ENCODE assay signal across 25 mouse cellular contexts in genomic region chr5:120718600-120719378, GRCm38 (mm10). TPM values are rescaled to one million over a fixed set of nuclear protein-coding genes. Genes with fewer than 3 reads are reported as not detected.
A peak's percentile ranks its signal among the peaks of the same experiment; 100 is the strongest.
DNase-seq lines count a peak whose midpoint lies in the region; ATAC-seq and TF ChIP-seq lines count a peak whose summit lies in the region.
"Had no signal": no experiment of that assay in that cellular context is flagged by ENCODE, and none has a peak within 500 bp of the region (broad histone marks: within the 10 kb centered on the region; RNA-seq: fewer than 3 reads in every experiment).

No protein-coding gene starts in this region.

- no peak for TF ChIP-seq EP300 in liver, embryonic 14.5 days (IDR thresholded peaks at IDR 0.05; ENCODE audit: low read depth)

- no peak overlapping the region for H3K4me3 ChIP-seq in hindbrain, postnatal 0 days (ENCODE audit: low read length)
- no peak overlapping the region for H3K4me3 ChIP-seq in hindbrain, embryonic 10.5 days
- H3K4me3 ChIP-seq in liver, embryonic 14.5 days (ENCODE audit: insufficient read depth in 1 of 2, low read depth in 2 of 2, low read length in 2 of 2) = no peak overlapping the region
- no peak overlapping the region for H3K4me3 ChIP-seq in E14TG2a.4 (replicated peaks; ENCODE audit: low read length)
- H3K4me3 ChIP-seq in G1E (ENCODE audit: low read depth, low read length) = no peak overlapping the region
- H3K4me3 ChIP-seq: forebrain, embryonic 10.5 days; limb, embryonic 15.5 days; midbrain, embryonic 13.5 days; neural tube, embryonic 15.5 days had no signal

- no peaks in the 10 kb centered on the region for H3K4me1 ChIP-seq in hindbrain, postnatal 0 days (ENCODE audit: insufficient read depth, low read length)
- peaks cover 19% of the 10 kb centered on the region for H3K4me1 ChIP-seq in hindbrain, embryonic 10.5 days (replicated peaks)
- H3K4me1 ChIP-seq in liver, embryonic 14.5 days (replicated peaks; ENCODE audit: control insufficient read depth in 2 of 2, insufficient read depth in 2 of 2, low read length in 1 of 2) = no peaks in the 10 kb centered on the region
- H3K4me1 ChIP-seq in E14TG2a.4 (replicated peaks; ENCODE audit: low read depth, low read length) (peaks cover 54% of the 10 kb centered on the region), G1E (ENCODE audit: insufficient read depth, low read depth, low read length) (peaks cover 21% of the 10 kb centered on the region)
- H3K4me1 ChIP-seq: limb, embryonic 15.5 days; midbrain, embryonic 13.5 days had no signal

- no peaks in the 10 kb centered on the region for H3K36me3 ChIP-seq in hindbrain, postnatal 0 days (ENCODE audit: insufficient read depth, low read length)
- H3K36me3 ChIP-seq in hindbrain, embryonic 10.5 days = no peaks in the 10 kb centered on the region
- no peaks in the 10 kb centered on the region for H3K36me3 ChIP-seq in liver, embryonic 14.5 days (replicated peaks; ENCODE audit: control insufficient read depth, insufficient read depth, low read depth)
- H3K36me3 ChIP-seq in E14TG2a.4 (ENCODE audit: insufficient read depth, low read length) (no peaks in the 10 kb centered on the region), G1E (replicated peaks) (no peaks in the 10 kb centered on the region)
- H3K36me3 ChIP-seq: forebrain, embryonic 10.5 days; limb, embryonic 15.5 days; midbrain, embryonic 13.5 days; neural tube, embryonic 15.5 days had no signal

- no peak for ATAC-seq in hindbrain, postnatal 0 days
- no peak for ATAC-seq in liver, embryonic 14.5 days (ENCODE audit: insufficient read depth)
- no peak for ATAC-seq in G1E (ENCODE audit: extremely low read depth, insufficient number of reproducible peaks, low FRiP score, poor library complexity, severe bottlenecking)
- ATAC-seq: inflammation-experienced regulatory T-cells, adult 6 months; midbrain, embryonic 13.5 days had no signal

- no peak for DNase-seq in hindbrain, postnatal 0 days (ENCODE audit: low spot score)
- no peak for DNase-seq in hindbrain, embryonic 10.5 days (ENCODE audit: low spot score)
- DNase-seq in liver, embryonic 14.5 days (ENCODE audit: low read depth in 3 of 3, low spot score in 3 of 3) = no peak
- DNase-seq in liver = no peak
- no peak for DNase-seq in G1E (ENCODE audit: low spot score)
- DNase-seq in cerebellum, postnatal 10 days = no peak
- DNase-seq in thymus, postnatal 4 days = no peak
- DNase-seq: adrenal gland, postnatal 25 days; B cell, adult 2 months; cerebellum, adult 11-12 months; cerebellum, postnatal 25 days; gastrocnemius, postnatal 10 days; kidney, adult 8-10 months; right cerebral cortex, postnatal 4 days; thymus, postnatal 36 days had no signal

- H3K27ac ChIP-seq in hindbrain, postnatal 0 days = no peak overlapping the region
- H3K27ac ChIP-seq in hindbrain, embryonic 10.5 days = no peak overlapping the region
- no peak overlapping the region for H3K27ac ChIP-seq in liver, embryonic 14.5 days
- H3K27ac ChIP-seq: forebrain, embryonic 10.5 days; limb, embryonic 15.5 days; midbrain, embryonic 13.5 days; neural tube, embryonic 15.5 days had no signal

- no peaks in the 10 kb centered on the region for H3K9me3 ChIP-seq in hindbrain, postnatal 0 days (ENCODE audit: low read length)
- H3K9me3 ChIP-seq in hindbrain, embryonic 10.5 days = 0 out of 2 replicates have a peak, but pooled peaks cover 6% of the 10 kb centered on the region
- H3K9me3 ChIP-seq in liver, embryonic 14.5 days (ENCODE audit: control insufficient read depth, low read length) = no peaks in the 10 kb centered on the region
- H3K9me3 ChIP-seq in E14TG2a.4 (ENCODE audit: low read length) (peaks cover 10% of the 10 kb centered on the region), G1E (replicated peaks) (peaks cover 6% of the 10 kb centered on the region; the same call in 1 of the 2 replicates)
- H3K9me3 ChIP-seq: forebrain, embryonic 10.5 days; limb, embryonic 15.5 days; midbrain, embryonic 13.5 days; neural tube, embryonic 15.5 days had no signal

- 52% methylated on average over 14 of the region's 15 CpGs for WGBS in hindbrain, postnatal 0 days
- 54% methylated on average over 15 of the region's 15 CpGs for WGBS in hindbrain, embryonic 10.5 days
- WGBS in liver, embryonic 14.5 days (ENCODE audit: insufficient replicate concordance) = 47% methylated on average over 13 of the region's 15 CpGs

- H3K27me3 ChIP-seq in hindbrain, postnatal 0 days (ENCODE audit: insufficient read depth, low read length) = no peaks in the 10 kb centered on the region
- peaks cover 31% of the 10 kb centered on the region for H3K27me3 ChIP-seq in hindbrain, embryonic 10.5 days (ENCODE audit: insufficient read depth, poor library complexity, severe bottlenecking)
- peaks cover 2% of the 10 kb centered on the region; the same call in 1 of the 2 replicates for H3K27me3 ChIP-seq in liver, embryonic 14.5 days (ENCODE audit: control insufficient read depth, insufficient read depth, low read length)
- H3K27me3 ChIP-seq in E14TG2a.4 (ENCODE audit: insufficient read depth, low read length) (peaks cover 17% of the 10 kb centered on the region), G1E (ENCODE audit: insufficient read depth, low read length) (peaks cover 26% of the 10 kb centered on the region)
- H3K27me3 ChIP-seq: Patski had no signal

- no peak overlapping the region for H3K9ac ChIP-seq in hindbrain, postnatal 0 days (replicated peaks; ENCODE audit: low read length)
- no peak overlapping the region for H3K9ac ChIP-seq in liver, embryonic 14.5 days (replicated peaks)
- H3K9ac ChIP-seq: limb, embryonic 15.5 days; midbrain, embryonic 13.5 days; neural tube, embryonic 15.5 days had no signal

- no peak overlapping the region for H3K4me2 ChIP-seq in hindbrain, postnatal 0 days (ENCODE audit: low read depth, low read length)
- no peak overlapping the region for H3K4me2 ChIP-seq in liver, embryonic 14.5 days (ENCODE audit: low read depth)
- H3K4me2 ChIP-seq: limb, embryonic 15.5 days; midbrain, embryonic 13.5 days; neural tube, embryonic 15.5 days had no signal

- peak; percentile 34 for TF ChIP-seq CTCF in hindbrain, postnatal 0 days (IDR thresholded peaks at IDR 0.05; ENCODE audit: low read depth)
- peak; percentile 22; the same call in 1 of the 2 replicates for TF ChIP-seq CTCF in liver, embryonic 14.5 days (IDR thresholded peaks at IDR 0.05; ENCODE audit: low read depth)
- TF ChIP-seq CTCF in E14TG2a.4 (conservative IDR thresholded peaks at IDR 0.05; ENCODE audit: low read length) (peak; percentile 74), G1E (IDR thresholded peaks at IDR 0.05; ENCODE audit: low read depth, low read length) (0 out of 2 replicates have a peak, but pooled peaks have one; percentile 7)

RNA-seq across cellular contexts. Expression of gene Dtx1, which starts 7.1 kb away (rescaled TPM):
- 230 and 246 TPM in 2 replicates for total RNA-seq in hindbrain, postnatal 0 days (2014; rRNA removed)
- polyA plus RNA-seq in hindbrain, postnatal 0 days (2015; fragmentation: Nextera tagmentation; extraction: Ambion mirVana) = 51.4 and 52.9 TPM in 2 replicates
- polyA plus RNA-seq in hindbrain, embryonic 10.5 days (2016; fragmentation: Nextera tagmentation; extraction: Ambion mirVana) = 1.7 and 5.8 TPM in 2 replicates
- polyA plus RNA-seq in liver, embryonic 14.5 days (2012; rRNA removed) = 0.03 and 0.41 TPM in 2 replicates
- polyA plus RNA-seq in liver, embryonic 14.5 days (2014; fragmentation: Nextera tagmentation; extraction: Ambion mirVana) = 0.05 TPM in 1 of 2 replicates, not detected in the other
- total RNA-seq in G1E (2014; fragmentation: Nextera tagmentation) = not detected in 2 replicates
- total RNA-seq in G1E (2017) = 0.05 and 0.06 TPM in 2 replicates
- 0.03 and 0.09 TPM in 2 replicates for polyA plus RNA-seq in G1E (2012)
- total RNA-seq: hematopoietic stem cell, adult 5-6 weeks had no signal

RNA-seq across cellular contexts. Expression of gene Oas2, which starts 30.9 kb away (rescaled TPM):
- 0.43 and 1.3 TPM in 2 replicates for total RNA-seq in hindbrain, postnatal 0 days (2014; rRNA removed)
- 0.24 and 0.45 TPM in 2 replicates for polyA plus RNA-seq in hindbrain, postnatal 0 days (2015; fragmentation: Nextera tagmentation; extraction: Ambion mirVana)
- polyA plus RNA-seq in hindbrain, embryonic 10.5 days (2016; fragmentation: Nextera tagmentation; extraction: Ambion mirVana) = 0.06 and 0.10 TPM in 2 replicates
- 0.81 and 1.1 TPM in 2 replicates for polyA plus RNA-seq in liver, embryonic 14.5 days (2012; rRNA removed)
- polyA plus RNA-seq in liver, embryonic 14.5 days (2014; fragmentation: Nextera tagmentation; extraction: Ambion mirVana) = 0.47 and 0.54 TPM in 2 replicates
- 1.7 and 3.5 TPM in 2 replicates for total RNA-seq in G1E (2014; fragmentation: Nextera tagmentation)
- 2.3 and 2.4 TPM in 2 replicates for total RNA-seq in G1E (2017)
- polyA plus RNA-seq in G1E (2012) = 0.11 and 0.15 TPM in 2 replicates
- polyA plus RNA-seq: forebrain, embryonic 10.5 days; Patski had no signal

RNA-seq across cellular contexts. Expression of gene Oas3, which starts 58.7 kb away (rescaled TPM):
- 0.31 and 0.50 TPM in 2 replicates for total RNA-seq in hindbrain, postnatal 0 days (2014; rRNA removed)
- 0.43 and 0.58 TPM in 2 replicates for polyA plus RNA-seq in hindbrain, postnatal 0 days (2015; fragmentation: Nextera tagmentation; extraction: Ambion mirVana)
- polyA plus RNA-seq in hindbrain, embryonic 10.5 days (2016; fragmentation: Nextera tagmentation; extraction: Ambion mirVana) = 0.16 TPM in 2 replicates
- 0.18 and 0.31 TPM in 2 replicates for polyA plus RNA-seq in liver, embryonic 14.5 days (2012; rRNA removed)
- 0.03 and 0.23 TPM in 2 replicates for polyA plus RNA-seq in liver, embryonic 14.5 days (2014; fragmentation: Nextera tagmentation; extraction: Ambion mirVana)
- total RNA-seq in G1E (2014; fragmentation: Nextera tagmentation) (0.97 and 2.0 TPM in 2 replicates), G1E (2017) (0.60 and 0.76 TPM in 2 replicates)
- polyA plus RNA-seq in G1E (2012) = 0.26 and 0.28 TPM in 2 replicates
- total RNA-seq: gastrocnemius, postnatal 10 days; left cerebral cortex, adult 18-20 months; left cerebral cortex, postnatal 36 days had no signal

Comparison
In these comparisons a context has a peak if more than half of its experiments do, and no peak if none do; other contexts are left out.
1. CTCF ChIP-seq: peak in every context shown above with its lines; median percentile 74 in E14TG2a.4; 34 in hindbrain, postnatal 0 days; 22 in liver, embryonic 14.5 days; 7 in G1E.